Mouse (Mus musculus) neural tube, embryonic 12.5 days (tissue): Measurements from ENCODE around the gene 1520401A03Rik. TPM values are rescaled to one million over a fixed set of nuclear protein-coding genes. Genes with fewer than 3 reads are reported as not detected.

Source experiments
- ATAC-seq: fragments of 200-750 bp; cut with Nextera tagmentation; 2 replicates; pipeline ENCODE4 v1.8.0; 2017; ENCODE audit warnings: low read depth, mild to moderate bottlenecking, moderate TSS enrichment, moderate library complexity; ENCODE audit not compliant: low FRiP score
- H3K27ac ChIP-seq: fragments of 300-500 bp; sonication (generic); 2 replicates; pipeline ENCODE4 v1.5.1; 2016
- H3K27me3 ChIP-seq: fragments of 300-500 bp; sonication (generic); replicated peaks from 2 replicates; pipeline ENCODE4 v1.6.1; 2016; ENCODE audit warnings: mild to moderate bottlenecking
- H3K36me3 ChIP-seq: fragments of 300-500 bp; sonication (generic); 2 replicates; pipeline ENCODE4 v1.6.1; 2016; ENCODE audit warnings: mild to moderate bottlenecking
- H3K4me1 ChIP-seq: fragments of 300-500 bp; sonication (generic); 2 replicates; pipeline ENCODE4 v1.6.1; 2016
- H3K4me2 ChIP-seq: fragments of 300-500 bp; sonication (generic); replicated peaks from 2 replicates; pipeline ENCODE4 v1.6.1; 2016; ENCODE audit warnings: mild to moderate bottlenecking
- H3K4me3 ChIP-seq: fragments of 300-500 bp; sonication (generic); 2 replicates; pipeline ENCODE4 v1.5.1; 2016
- H3K9ac ChIP-seq: fragments of 300-500 bp; sonication (generic); 2 replicates; pipeline ENCODE4 v1.6.1; 2016; ENCODE audit warnings: mild to moderate bottlenecking
- H3K9me3 ChIP-seq: fragments of 300-500 bp; sonication (generic); 2 replicates; pipeline ENCODE4 v1.6.1; 2016; ENCODE audit warnings: mild to moderate bottlenecking
- WGBS: fragments of 180-500 bp; shearing (Covaris S2); methylation state at CpG from one replicate; pipeline ENCODE4 v1.1.7; 2016; 5-methylcytosine and 5-hydroxymethylcytosine counted together
- polyA plus RNA-seq: library from polyadenylated mRNA; unstranded; fragments of >200 nt; fragmentation: Nextera tagmentation; extraction: Ambion mirVana; gene quantifications from 2 replicates; pipeline ENCODE4 v1.2.1, GENCODE M21; 2016

1520401A03Rik gene
- polyA plus RNA-seq, 1 experiment from 2014 or later, result 0.79 TPM

DNA sequence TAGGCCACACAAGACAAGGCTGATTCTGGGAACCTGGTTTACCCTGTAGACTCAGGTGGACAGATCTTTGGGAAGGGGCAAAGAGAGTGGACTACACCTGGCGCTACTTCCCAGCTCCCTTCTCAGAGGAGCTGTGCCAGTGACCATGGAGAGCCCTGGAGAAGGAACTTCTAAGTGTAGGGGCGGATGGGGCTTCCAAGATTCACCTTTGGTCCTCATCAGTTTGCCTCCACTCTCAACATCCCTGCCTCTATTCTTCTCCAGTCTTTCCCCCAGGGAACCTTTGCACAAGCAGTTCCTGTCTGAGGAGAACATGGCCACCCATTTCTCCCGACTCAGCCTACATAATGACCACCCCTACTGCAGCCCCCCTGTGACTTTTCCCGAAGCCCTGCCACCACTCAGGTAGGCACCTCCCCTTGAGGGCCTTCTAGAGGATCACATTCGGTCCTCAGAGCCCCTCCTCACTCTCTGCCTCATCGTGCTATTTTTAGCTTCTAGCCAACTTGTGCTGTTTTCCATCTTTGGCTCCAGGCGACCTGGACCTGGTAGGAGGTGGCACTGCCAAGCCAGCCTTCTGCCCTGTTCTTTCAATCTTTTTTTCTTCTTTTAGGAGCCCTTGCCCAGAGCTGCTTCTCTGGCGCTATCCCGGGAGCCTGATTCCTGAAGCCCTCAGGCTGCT, 48.2 kb downstream of the 1520401A03Rik start:
- peak overlapping the region; percentile 61; the same call in 1 of the 2 replicates for H3K9ac ChIP-seq
- no peak overlapping the region for H3K27ac ChIP-seq
- ATAC-seq, result no peak
- H3K36me3 ChIP-seq, result peaks cover 11% of the 10 kb centered on the region
- H3K27me3 ChIP-seq, result peaks cover 42% of the 10 kb centered on the region
- H3K9me3 ChIP-seq, result no peaks in the 10 kb centered on the region
- peaks cover 33% of the 10 kb centered on the region for H3K4me1 ChIP-seq
- H3K4me3 ChIP-seq, result peak overlapping the region; percentile 56
- peak overlapping the region; percentile 77 for H3K4me2 ChIP-seq
- 44% methylated on average over 9 of the region's 9 CpGs for WGBS

DNA sequence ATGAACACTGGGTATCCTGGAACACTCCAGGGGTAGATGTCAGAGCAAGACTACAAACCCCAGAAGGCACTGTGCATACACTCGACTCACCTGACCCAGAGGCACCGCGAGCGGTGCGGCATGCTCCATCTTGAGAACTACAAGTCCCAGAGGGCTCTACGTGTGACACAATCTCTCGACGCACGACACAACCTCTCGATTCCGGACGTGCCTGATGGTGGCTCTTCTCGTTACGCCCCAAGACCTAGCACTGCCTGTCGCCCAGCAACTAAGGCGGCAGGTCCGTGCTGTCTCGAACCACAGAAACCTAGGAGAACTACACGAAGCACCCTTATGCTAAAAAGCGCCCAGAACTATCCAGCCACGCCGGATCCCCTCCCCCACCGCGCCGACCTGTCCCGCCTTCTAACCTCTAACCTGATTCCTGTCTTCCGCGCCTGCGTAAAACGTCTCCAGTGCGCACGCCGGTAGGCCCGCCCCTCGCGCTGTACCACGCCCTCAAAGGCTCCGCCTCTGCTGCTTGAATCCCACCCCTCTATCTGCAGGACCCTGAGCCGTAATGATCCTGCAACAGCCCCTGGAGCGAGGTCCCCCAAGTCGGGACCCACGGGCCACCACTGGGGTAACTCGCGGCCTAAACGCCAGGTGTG, 49.0 kb downstream of the 1520401A03Rik start, which contains the start of the genes Hcfc1r1 and Thoc6:
Hcfc1r1 (plus strand) TSS at position 173 of the 650 bp plus-strand sequence.
Thoc6 (minus strand) TSS at position 459 of the 650 bp plus-strand sequence.
- under 1% methylated on average over 45 of the region's 45 CpGs for WGBS
- peak within 1 kb of the TSS; percentile 37; the same call in 1 of the 2 replicates for H3K27ac ChIP-seq
- ATAC-seq, result peak; percentile 93

DNA sequence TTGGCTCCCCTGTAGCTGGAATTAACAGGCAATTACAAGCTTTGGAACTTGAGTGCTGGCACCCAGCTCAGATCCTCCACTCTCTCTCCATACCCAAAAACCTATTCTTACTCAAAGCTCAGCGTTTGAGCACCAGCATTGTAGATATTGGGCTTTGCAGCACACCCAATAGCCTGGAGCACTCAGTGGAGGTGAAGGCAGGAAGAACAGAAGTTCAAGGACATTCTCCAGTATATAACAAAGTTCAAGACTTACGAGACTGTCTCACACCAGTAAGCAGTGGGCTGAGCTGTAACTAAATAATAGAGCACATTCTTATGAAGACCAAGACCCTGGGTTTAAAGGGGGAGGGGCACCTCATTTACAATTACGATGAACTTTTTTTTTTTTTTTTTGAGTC, 49.8 kb downstream of the 1520401A03Rik start:
- Histone ChIP-seq H3K9ac (no peak overlapping the region), H3K27ac (no peak overlapping the region), H3K4me1 (peaks cover 29% of the 10 kb centered on the region), H3K36me3 (peaks cover 26% of the 10 kb centered on the region), H3K27me3 (peaks cover 26% of the 10 kb centered on the region), H3K4me2 (peak overlapping the region; percentile 77), H3K4me3 (no peak overlapping the region), H3K9me3 (no peaks in the 10 kb centered on the region)
- WGBS, result 71% methylated on average over 3 of the region's 3 CpGs
- ATAC-seq, result no peak

More for the DNA sequence above, 49.0 kb downstream of the 1520401A03Rik start, which contains the start of the genes Hcfc1r1 and Thoc6:
- Histone ChIP-seq H3K4me1 (peaks cover 29% of the 10 kb centered on the region), H3K4me3 (peak within 1 kb of the TSS; percentile 56), H3K27me3 (peaks cover 34% of the 10 kb centered on the region), H3K9ac (peak within 1 kb of the TSS; percentile 61), H3K9me3 (no peaks in the 10 kb centered on the region), H3K4me2 (peak within 1 kb of the TSS; percentile 77), H3K36me3 (peaks cover 20% of the 10 kb centered on the region)

DNA sequence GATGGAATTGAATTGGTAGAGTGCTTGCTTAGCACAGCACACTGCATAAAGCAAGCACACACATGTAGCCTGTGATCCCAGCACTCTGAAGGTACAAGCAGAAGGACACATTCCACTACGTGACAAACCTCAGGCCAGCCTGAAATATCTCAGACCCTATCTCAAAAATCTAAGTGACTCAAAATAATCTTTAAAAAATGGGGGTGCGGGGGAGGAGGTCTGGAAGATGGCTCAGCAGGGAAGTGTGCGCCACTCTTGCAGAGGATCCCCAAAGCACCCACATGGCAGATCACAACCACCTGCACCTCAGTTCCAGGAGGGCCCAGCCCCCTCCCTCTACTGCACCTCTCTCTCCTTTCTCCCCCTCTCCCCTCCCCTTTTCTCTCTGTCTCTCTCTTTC, 51.1 kb downstream of the 1520401A03Rik start:
- peaks cover 38% of the 10 kb centered on the region for H3K36me3 ChIP-seq
- WGBS, result 96% methylated on average over 3 of the region's 3 CpGs
- no peak overlapping the region for H3K9ac ChIP-seq
- peaks cover 22% of the 10 kb centered on the region for H3K27me3 ChIP-seq
- no peaks in the 10 kb centered on the region for H3K9me3 ChIP-seq
- H3K4me2 ChIP-seq, result no peak overlapping the region
- peaks cover 24% of the 10 kb centered on the region for H3K4me1 ChIP-seq
- H3K27ac ChIP-seq, result no peak overlapping the region
- ATAC-seq, result no peak
- H3K4me3 ChIP-seq, result no peak overlapping the region

DNA sequence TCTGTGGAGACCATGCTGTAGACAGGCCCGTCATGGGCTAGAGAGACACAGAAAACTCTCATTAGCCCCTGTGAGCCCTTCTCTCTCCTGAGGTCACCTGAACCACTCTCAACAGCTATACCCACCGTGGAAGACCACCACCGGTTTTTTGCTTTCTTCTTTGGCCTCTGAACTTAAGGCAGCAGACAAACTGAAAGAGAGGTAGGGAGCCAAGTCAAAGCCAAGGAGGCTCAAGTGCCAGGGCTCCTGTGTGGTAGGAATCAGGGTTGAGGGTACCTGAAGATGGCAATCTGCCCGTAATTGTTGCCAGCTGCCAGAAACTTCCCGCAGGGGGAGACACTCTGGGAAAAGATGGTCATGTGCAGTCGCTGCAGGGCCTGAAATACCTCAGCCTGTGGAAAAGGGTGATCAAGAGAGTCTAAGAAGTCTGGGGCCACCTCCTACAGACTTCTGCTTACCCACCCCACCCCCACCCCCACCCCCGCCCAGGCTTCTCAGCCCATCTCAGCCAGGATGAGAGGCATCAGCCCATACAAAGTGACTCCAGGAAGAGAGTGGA, 52.0 kb downstream of the 1520401A03Rik start:
- H3K4me1 ChIP-seq, result peaks cover 15% of the 10 kb centered on the region
- H3K9ac ChIP-seq, result no peak overlapping the region
- no peak overlapping the region for H3K4me3 ChIP-seq
- H3K27ac ChIP-seq, result no peak overlapping the region
- no peak for ATAC-seq
- H3K9me3 ChIP-seq, result no peaks in the 10 kb centered on the region
- no peak overlapping the region for H3K4me2 ChIP-seq
- H3K27me3 ChIP-seq, result peaks cover 13% of the 10 kb centered on the region
- peaks cover 41% of the 10 kb centered on the region for H3K36me3 ChIP-seq
- WGBS, result 96% methylated on average over 7 of the region's 7 CpGs

DNA sequence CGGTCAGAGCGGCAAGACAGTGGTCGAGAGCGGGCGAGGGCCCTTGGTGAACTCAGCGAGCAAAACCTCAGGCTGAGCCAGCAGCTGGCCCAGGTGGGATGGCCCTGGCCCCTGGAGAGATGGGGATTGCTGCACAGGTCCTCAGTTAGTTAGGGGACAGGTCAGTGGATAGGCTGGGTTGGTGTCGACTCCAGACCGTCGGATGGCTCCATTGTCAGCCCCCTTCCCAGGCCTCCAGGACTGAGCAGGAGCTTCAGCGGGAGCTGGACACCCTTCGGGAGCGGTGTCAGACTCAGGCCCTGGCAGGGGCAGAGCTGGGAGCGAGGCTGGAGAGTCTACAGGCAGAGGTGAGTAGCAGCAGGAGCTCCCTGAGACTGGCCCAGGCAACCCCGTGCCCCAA, 57.1 kb downstream of the 1520401A03Rik start:
- ATAC-seq, result no peak
- Histone ChIP-seq H3K27me3 (peaks cover 22% of the 10 kb centered on the region), H3K4me3 (no peak overlapping the region), H3K27ac (no peak overlapping the region), H3K4me2 (no peak overlapping the region), H3K9ac (no peak overlapping the region), H3K4me1 (no peaks in the 10 kb centered on the region), H3K9me3 (no peaks in the 10 kb centered on the region), H3K36me3 (peaks cover 39% of the 10 kb centered on the region)
- WGBS, result 81% methylated on average over 14 of the region's 14 CpGs

DNA sequence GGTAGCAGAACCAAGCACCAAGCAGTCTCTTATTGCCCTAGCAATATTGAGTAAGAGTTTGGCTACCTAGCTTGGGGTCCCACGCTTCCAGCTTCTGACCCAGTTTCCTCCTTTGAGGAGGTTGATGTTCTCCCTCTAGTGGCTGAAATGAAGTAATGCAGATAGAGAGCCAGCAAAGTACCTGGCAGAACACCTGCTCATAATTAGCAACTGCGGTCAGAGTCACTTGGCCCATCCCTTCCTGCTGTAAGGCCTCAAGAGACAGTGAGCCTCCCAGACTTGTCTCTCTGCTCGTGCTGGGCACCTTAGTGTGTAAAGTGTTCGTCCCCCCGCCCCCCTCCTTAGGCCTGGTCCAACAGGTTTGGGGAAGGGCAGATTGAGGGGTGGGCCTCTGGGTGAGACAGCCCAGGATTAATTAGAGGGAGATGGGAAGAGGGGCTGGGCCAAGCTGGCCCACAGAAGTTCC, 58.0 kb downstream of the 1520401A03Rik start:
- Histone ChIP-seq H3K4me2 (no peak overlapping the region), H3K27me3 (peaks cover 31% of the 10 kb centered on the region), H3K4me1 (no peaks in the 10 kb centered on the region), H3K27ac (no peak overlapping the region), H3K4me3 (no peak overlapping the region), H3K9ac (no peak overlapping the region), H3K9me3 (no peaks in the 10 kb centered on the region), H3K36me3 (peaks cover 30% of the 10 kb centered on the region)
- ATAC-seq, result peak; percentile 61; the same call in 1 of the 2 replicates
- 19% methylated on average over 5 of the region's 5 CpGs for WGBS

DNA sequence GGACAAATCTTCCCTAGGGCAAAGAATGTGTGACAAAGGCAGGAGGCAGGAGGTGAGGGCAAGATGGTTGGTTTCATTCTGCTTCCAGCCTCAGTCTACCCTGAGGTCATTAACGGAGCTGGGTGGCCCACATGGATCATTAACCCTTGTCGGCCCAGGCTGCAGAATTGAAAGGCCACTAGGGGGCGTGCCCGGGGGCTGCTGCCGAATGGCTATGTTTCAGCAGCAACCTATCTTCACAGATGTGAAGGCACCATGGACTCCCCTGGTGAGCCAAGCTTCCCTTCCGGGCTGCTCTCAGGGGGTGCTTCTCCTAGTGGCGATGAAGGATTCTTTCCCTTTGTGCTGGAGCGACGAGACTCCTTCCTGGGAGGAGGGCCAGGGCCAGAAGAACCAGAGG, 61.1 kb downstream of the 1520401A03Rik start:
- ATAC-seq, result no peak
- Histone ChIP-seq H3K4me2 (no peak overlapping the region), H3K9me3 (no peaks in the 10 kb centered on the region), H3K4me3 (no peak overlapping the region), H3K27ac (no peak overlapping the region), H3K36me3 (peaks cover 3% of the 10 kb centered on the region; the same call in 1 of the 2 replicates), H3K4me1 (no peaks in the 10 kb centered on the region), H3K27me3 (peaks cover 38% of the 10 kb centered on the region), H3K9ac (no peak overlapping the region)
- WGBS, result 2% methylated on average over 9 of the region's 9 CpGs

DNA sequence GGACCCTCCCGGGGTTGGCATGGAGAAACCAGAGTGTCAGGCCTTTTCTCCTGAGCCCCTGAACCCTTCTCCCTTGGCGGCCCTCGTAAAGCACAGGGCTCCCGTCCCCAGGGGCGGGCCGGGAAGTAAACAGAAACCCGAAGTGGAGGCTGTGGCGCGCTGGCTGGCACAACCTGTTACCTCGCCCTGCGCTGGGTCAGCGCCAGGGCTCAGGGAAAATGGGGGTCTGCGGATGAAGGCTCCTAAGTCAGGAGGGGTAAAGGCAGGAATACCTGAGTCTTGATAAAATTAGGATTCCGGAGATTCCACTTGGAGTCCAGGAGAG, 61.7 kb downstream of the 1520401A03Rik start:
- 3% methylated on average over 14 of the region's 14 CpGs for WGBS
- Histone ChIP-seq H3K4me2 (no peak overlapping the region), H3K4me1 (no peaks in the 10 kb centered on the region), H3K27me3 (peaks cover 41% of the 10 kb centered on the region), H3K9ac (no peak overlapping the region), H3K36me3 (no peaks in the 10 kb centered on the region), H3K27ac (no peak overlapping the region), H3K9me3 (no peaks in the 10 kb centered on the region), H3K4me3 (no peak overlapping the region)
- no peak for ATAC-seq

DNA sequence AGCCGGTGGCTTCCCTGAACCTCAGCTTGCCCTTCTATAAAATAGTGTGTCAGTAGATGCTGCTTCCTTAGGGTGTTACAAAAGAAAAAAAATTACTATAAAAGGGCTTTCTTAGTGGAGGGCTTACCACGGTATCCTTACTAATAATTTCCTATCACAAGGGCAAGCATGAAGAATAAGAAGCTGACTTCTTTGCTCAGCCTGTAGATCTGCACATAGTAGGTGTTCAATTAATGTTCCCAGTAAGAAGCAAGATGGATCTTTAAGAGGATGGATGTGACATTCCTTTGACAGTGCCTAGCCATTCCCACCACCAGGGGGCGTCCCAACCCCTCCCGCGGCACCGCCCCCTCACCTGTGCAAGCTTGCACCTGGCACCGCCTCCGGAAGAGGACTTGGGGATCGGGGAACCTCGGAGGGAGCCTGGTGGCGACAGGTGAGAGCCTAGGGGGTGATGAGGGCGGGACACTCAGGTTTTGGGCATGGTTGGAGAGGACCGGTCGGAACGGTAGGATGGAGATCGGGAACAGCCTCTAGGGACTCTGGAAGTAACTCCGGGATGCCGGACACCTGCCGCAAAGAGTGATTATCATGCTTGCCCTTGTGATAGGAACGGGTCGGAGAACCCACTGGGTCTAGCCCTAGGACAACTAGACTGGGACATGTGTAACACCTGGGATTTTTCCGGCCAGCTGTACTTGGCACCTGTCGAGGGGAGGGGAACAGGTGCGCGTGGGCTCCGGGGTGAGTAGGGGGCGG, 62.3 kb downstream of the 1520401A03Rik start, which contains the start of gene Bicdl2:
Bicdl2 (plus strand) TSS at position 390 of the 759 bp plus-strand sequence.
- Histone ChIP-seq H3K27me3 (peaks cover 41% of the 10 kb centered on the region), H3K4me1 (no peaks in the 10 kb centered on the region), H3K9ac (no peak within 1 kb of the TSS), H3K4me2 (no peak within 1 kb of the TSS; the same call in 1 of the 2 replicates), H3K9me3 (no peaks in the 10 kb centered on the region), H3K36me3 (no peaks in the 10 kb centered on the region), H3K27ac (no peak within 1 kb of the TSS), H3K4me3 (no peak within 1 kb of the TSS)
- WGBS, result 5% methylated on average over 27 of the region's 27 CpGs
- no peak for ATAC-seq

DNA sequence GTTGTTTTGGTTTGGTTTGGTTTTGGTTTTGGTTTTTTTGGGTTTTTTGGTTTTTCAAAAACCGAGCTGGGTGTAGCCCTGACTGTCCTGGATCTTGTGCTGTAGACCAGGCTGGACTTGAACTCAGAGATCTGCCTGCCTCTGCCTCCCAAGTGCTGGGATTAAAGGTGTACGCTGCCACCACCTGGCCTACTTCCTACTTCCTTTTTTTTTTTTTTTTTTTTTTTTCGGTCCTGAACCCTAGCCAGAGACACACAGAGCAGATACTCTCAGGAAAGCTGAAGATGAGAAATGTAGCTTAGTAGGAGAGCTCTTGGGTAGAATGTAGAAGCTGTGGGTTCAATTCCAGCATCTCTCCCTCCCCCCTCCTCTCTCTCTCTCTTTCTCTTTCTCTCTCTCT, 64.1 kb downstream of the 1520401A03Rik start:
- H3K36me3 ChIP-seq, result no peaks in the 10 kb centered on the region
- no peak overlapping the region for H3K4me2 ChIP-seq
- ATAC-seq, result no peak
- peaks cover 41% of the 10 kb centered on the region for H3K27me3 ChIP-seq
- H3K27ac ChIP-seq, result no peak overlapping the region
- no peaks in the 10 kb centered on the region for H3K4me1 ChIP-seq
- H3K9ac ChIP-seq, result no peak overlapping the region
- H3K4me3 ChIP-seq, result no peak overlapping the region
- no peaks in the 10 kb centered on the region for H3K9me3 ChIP-seq
- 81% methylated on average over 3 of the region's 3 CpGs for WGBS
